Mouse (Mus musculus): ENCODE measurements around the gene Psmd8. TPM values are rescaled to one million over a fixed set of nuclear protein-coding genes. Genes with fewer than 3 reads are reported as not detected.

The Psmd8 gene
- polyA plus RNA-seq (2015; fragmentation: Nextera tagmentation; extraction: Ambion mirVana) = 266 and 370 TPM in 2 replicates

DNA sequence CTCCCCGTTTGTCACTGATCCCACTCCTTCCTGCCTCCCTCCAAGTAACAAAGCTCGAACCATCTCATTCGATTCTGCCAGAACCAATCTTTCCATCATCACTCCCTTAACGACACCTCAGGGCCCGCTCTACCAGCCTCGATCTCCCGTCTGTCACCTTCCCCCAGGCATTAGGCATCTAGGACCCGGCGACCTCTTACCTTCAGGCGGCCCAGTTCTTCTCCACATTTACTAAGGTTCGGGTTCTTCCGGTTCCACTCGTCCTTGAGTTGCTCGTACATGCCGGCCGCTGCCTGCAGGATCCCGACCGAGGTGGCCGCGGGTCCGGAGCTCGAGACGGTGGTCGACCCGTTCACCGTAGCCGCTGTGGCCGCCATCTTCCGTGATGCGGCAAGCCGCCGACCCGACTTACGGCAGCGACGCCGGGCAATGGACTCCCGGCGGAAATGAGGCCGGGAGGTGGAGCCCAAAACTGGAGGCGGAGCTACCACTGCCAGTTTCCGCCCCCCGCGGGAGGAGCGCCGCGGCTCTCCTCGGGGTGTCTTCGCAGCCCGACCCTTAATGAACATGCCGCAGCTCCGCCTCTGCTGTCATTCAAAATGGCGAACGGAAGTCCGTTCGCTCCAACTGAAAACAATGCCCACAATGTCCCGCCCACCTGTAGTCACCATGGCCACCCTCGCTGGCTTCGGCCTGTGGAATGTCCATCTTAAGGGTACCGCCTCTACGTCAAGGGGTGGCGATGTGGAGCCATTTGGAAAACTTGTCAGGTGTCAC lies at the start of gene Psmd8:
Psmd8 (minus strand) TSS at position 625 of the 777 bp plus-strand sequence.

DNA sequence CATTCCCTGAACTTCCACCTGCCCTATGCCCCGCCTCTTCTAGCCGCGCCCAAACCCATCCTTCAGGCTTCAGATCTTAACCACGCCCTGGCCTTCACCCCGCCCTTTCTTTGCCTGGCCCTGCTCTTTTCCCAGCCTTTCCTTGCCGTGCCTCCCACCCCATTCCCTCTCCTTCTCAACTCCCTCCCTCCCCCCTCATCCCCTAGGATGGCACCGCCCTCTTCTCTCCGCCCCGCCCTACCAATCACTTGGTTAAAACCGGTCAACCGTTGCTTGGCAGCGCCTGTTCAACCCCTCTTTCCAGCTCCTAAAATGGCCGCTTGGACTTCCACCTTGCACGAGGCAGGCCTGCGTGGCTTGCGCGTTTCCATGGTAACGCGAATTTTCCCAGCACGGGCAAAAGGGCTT lies 33.2 kb upstream of the Psmd8 start, which contains the start of gene Catsperg1:
Catsperg1 (minus strand) TSS at position 361 of the 408 bp plus-strand sequence.

DNA sequence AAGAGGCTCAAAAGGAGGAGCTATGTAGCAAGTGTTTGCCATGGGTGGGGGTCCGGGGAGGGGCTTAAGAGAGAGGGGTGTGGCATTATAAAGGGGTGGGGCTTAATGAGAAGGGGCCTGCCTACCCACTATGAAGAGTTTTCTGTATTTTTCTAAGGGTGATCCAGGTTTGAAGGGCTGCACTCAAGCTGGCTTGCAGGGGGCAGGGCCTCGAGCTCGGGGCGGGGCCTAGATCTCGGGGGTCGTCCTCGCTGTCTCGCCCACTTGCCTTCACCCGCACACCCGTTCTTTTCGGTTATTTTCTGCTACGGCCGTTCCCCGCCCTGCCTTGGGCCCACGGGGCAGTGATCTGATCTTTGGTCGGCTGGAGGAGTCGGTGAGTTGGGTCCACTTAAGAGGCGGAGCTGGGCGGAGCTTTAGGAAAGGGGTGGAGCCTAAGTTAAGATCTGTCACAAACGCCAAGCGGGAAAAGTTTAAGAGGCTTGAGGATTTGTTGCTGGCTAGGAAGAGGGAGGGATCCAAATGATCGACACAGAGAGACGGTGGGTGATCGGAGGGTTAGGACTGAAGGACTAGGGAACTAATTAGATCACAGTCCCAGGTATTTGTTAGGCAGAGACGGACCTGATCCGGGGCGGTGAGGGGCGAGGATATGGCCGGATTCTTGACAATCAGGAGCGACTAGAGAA lies 10.3 kb downstream of the Psmd8 start, which contains the start of the genes Ggn and Spred3:
Ggn (plus strand) TSS at position 145 of the 689 bp plus-strand sequence.
Spred3 (minus strand) TSS at position 346 of the 689 bp plus-strand sequence.

DNA sequence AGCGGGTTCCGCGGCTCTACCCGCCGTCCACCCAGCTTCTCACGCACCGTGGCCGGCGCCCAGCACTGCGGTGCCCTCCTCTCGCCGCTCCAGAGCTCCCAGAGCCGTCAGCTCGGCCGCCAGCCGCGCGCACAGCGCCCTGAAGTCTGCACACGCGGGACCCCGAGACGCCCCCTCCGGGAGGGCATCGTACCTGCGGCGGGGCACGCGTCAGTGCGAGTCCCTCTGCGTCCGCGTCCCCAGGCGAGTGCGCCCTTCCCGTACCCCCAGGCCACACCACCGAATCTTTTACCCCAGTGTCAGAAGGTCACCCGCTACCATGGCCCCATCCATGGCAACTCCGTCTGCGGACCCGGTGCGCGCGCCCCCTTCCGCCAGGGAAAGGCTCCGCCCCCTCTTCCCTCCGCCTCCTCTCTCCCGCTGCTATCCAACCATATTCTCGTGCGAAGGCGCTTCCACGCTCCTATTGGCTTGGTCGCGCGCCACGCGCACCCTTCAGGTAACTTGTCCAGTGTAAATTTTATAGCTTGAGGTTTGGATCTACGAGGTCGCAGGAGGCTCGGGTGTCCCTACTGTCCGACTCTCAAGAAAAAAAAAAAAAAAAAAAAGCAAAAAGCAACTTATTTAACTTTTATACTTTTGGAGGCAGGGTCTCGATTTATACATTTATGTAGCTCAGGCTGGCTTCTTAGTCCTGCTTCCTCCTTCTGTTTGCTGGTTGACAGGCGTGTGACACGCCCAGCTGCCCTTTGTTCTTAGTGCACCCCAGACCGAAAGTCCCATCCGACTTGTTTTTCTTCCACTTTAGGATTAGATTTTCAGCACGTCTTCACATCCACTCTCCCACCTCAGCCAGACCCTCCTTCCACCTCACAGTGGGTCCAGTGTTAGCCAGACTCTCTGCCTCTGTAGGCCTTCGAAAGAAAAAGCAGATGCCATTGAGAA lies 24.4 kb downstream of the Psmd8 start, which contains the start of gene Fam98c:
Fam98c (minus strand) TSS at position 397 of the 945 bp plus-strand sequence.

DNA sequence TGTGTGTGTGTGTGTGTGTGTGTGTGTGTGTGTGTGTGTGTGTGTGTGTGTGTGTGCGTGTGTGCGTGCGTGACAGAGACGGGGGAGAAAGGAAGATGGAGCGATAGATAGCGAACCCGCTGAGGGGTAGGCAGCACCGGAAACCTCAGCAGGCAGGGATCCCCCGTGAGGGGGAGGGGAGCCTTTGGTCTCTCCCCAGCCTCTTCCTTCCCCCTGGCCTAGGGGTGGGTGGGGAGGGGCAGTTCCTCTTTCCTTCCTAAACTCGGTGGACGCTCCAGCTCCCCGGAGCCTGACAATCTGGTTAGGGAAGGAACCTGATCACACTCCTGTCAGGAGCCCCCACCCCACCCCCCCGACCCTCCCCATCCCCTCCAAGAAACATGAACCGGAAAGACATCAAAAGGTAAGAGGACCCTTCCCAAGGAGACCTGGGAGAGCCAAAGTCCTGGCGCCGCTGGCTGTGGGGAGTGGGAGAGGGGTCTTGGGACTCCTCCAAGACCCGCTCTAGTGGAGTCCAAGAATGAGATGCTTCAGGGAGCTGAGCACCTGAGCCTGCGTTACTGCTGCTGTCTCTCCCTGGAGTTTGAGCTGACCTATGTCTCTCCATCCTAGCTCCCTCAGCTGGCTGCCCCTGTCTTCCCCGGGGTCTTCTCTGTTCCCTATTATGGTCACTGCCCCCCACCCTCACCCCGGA lies 45.7 kb downstream of the Psmd8 start, which contains the start of gene Rasgrp4:
Rasgrp4 (plus strand) TSS at position 159 of the 694 bp plus-strand sequence.

DNA sequence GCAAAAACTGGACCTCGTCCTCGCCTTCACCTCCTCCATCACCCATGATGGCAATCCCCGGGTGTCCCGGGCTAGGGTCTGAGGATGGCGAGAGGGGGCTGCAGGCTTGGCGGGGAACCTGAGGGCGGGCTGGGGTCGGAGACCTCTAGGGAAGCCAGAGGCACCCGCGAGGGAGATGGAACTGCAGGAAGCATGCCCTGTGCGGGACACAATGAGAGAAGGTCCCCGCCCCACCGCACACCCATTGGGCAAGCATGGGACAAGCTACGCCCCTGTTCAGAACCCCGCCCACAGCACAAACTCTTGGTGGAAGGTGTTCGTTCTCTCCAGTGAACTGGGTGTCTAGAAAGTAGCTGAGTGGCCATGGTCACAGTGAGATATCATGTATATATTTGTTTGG lies 55.5 kb downstream of the Psmd8 start, which contains the start of gene Ryr1:
Ryr1 (minus strand) TSS at position 210 of the 400 bp plus-strand sequence.

Other genes with a start within 250 kb of the Psmd8 start
- 121 and 144 TPM in 2 replicates for gene Actn4, start 218.4 kb downstream of the Psmd8 start, polyA plus RNA-seq (2015; fragmentation: Nextera tagmentation; extraction: Ambion mirVana)
- 348 and 365 TPM in 2 replicates for gene Eif3k, start 198.8 kb downstream of the Psmd8 start, polyA plus RNA-seq (2015; fragmentation: Nextera tagmentation; extraction: Ambion mirVana)
- gene Map4k1, start 198.7 kb downstream of the Psmd8 start, polyA plus RNA-seq (2015; fragmentation: Nextera tagmentation; extraction: Ambion mirVana) = 2.1 and 8.1 TPM in 2 replicates
- gene Ryr1, start 55.5 kb downstream of the Psmd8 start, polyA plus RNA-seq (2015; fragmentation: Nextera tagmentation; extraction: Ambion mirVana) = 0.41 and 1.5 TPM in 2 replicates
- gene Rasgrp4, start 45.9 kb downstream of the Psmd8 start, polyA plus RNA-seq (2015; fragmentation: Nextera tagmentation; extraction: Ambion mirVana) = 0.65 and 0.72 TPM in 2 replicates
- 22.0 and 30.3 TPM in 2 replicates for gene Fam98c, start 24.5 kb downstream of the Psmd8 start, polyA plus RNA-seq (2015; fragmentation: Nextera tagmentation; extraction: Ambion mirVana)
- 0.65 and 1.1 TPM in 2 replicates for gene Ggn, start 10.5 kb downstream of the Psmd8 start, polyA plus RNA-seq (2015; fragmentation: Nextera tagmentation; extraction: Ambion mirVana)
- 2.3 and 3.7 TPM in 2 replicates for gene Spred3, start 10.3 kb downstream of the Psmd8 start, polyA plus RNA-seq (2015; fragmentation: Nextera tagmentation; extraction: Ambion mirVana)
- gene Catsperg1, start 33.3 kb upstream of the Psmd8 start, polyA plus RNA-seq (2015; fragmentation: Nextera tagmentation; extraction: Ambion mirVana) = 0.76 and 1.7 TPM in 2 replicates
- 0.69 and 1.3 TPM in 2 replicates for gene Kcnk6, start 51.8 kb upstream of the Psmd8 start, polyA plus RNA-seq (2015; fragmentation: Nextera tagmentation; extraction: Ambion mirVana)
- gene Yif1b, start 57.6 kb upstream of the Psmd8 start, polyA plus RNA-seq (2015; fragmentation: Nextera tagmentation; extraction: Ambion mirVana) = 75.2 and 79.0 TPM in 2 replicates
- gene 2200002D01Rik, start 67.8 kb upstream of the Psmd8 start, polyA plus RNA-seq (2015; fragmentation: Nextera tagmentation; extraction: Ambion mirVana) = 16.2 and 34.8 TPM in 2 replicates
- 67.7 and 134 TPM in 2 replicates for gene Spint2, start 101.2 kb upstream of the Psmd8 start, polyA plus RNA-seq (2015; fragmentation: Nextera tagmentation; extraction: Ambion mirVana)
- gene Ppp1r14a, start 108.6 kb upstream of the Psmd8 start, polyA plus RNA-seq (2015; fragmentation: Nextera tagmentation; extraction: Ambion mirVana) = 22.7 and 34.9 TPM in 2 replicates
- gene Dpf1, start 123.2 kb upstream of the Psmd8 start, polyA plus RNA-seq (2015; fragmentation: Nextera tagmentation; extraction: Ambion mirVana) = 4.8 and 7.1 TPM in 2 replicates